Comparison of ENCODE assay signal across 20 mouse cellular contexts in the genomic region with DNA sequence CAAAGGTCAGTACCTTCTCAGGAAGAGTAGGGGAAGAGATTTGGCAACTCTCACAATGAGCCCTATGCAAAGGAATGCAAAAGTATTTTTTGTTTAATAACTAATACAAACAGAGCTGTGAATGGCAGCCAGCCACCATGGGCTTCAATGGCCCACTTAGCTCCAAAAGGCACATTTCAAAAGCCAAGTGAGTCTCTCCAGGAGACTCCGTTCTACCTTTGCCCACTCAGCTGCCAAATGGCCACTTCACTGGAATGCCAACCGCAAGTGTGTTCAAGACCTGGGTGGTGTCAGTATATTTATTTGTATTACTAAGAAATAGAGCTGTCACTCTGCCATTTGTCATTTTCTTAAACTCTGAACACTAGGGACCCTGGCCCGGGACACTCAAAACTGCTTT.
A peak's percentile ranks its signal among the peaks of the same experiment; 100 is the strongest.
DNase-seq lines count a peak whose midpoint lies in the region; ATAC-seq and TF ChIP-seq lines count a peak whose summit lies in the region.
"Had no signal": no experiment of that assay in that cellular context is flagged by ENCODE, and none has a peak within 500 bp of the region (broad histone marks: within the 10 kb centered on the region; RNA-seq: fewer than 3 reads in every experiment).

No protein-coding gene starts in this region.

- H3K27ac ChIP-seq in heart, embryonic 14.5 days (replicated peaks in 1 of 2; ENCODE audit: control insufficient read depth in 1 of 2, insufficient read depth in 1 of 2, low read depth in 2 of 2, low read length in 2 of 2) = peak overlapping the region; percentile 24 to 84; a peak in 3 of 4 replicates
- H3K27ac ChIP-seq in stomach, embryonic 16.5 days (ENCODE audit: low read length) = peak overlapping the region; percentile 10; the same call in 1 of the 2 replicates
- H3K27ac ChIP-seq in stomach, postnatal 0 days (replicated peaks) = no peak overlapping the region
- no peak overlapping the region for H3K27ac ChIP-seq in embryonic facial prominence, embryonic 10.5 days (replicated peaks)
- H3K27ac ChIP-seq: gastrocnemius, adult 2 months; hindbrain, embryonic 12.5 days; kidney, embryonic 15.5 days; limb, embryonic 13.5 days; liver, embryonic 15.5 days; neural tube, embryonic 13.5 days had no signal

- H3K36me3 ChIP-seq in heart, embryonic 14.5 days (ENCODE audit: control insufficient read depth, insufficient read depth, low read length) = no peaks in the 10 kb centered on the region
- H3K36me3 ChIP-seq in stomach, embryonic 16.5 days (ENCODE audit: control insufficient read depth, insufficient read depth, low read length) = no peaks in the 10 kb centered on the region
- no peaks in the 10 kb centered on the region for H3K36me3 ChIP-seq in stomach, postnatal 0 days (ENCODE audit: control insufficient read depth, insufficient read depth, low read length)
- no peaks in the 10 kb centered on the region for H3K36me3 ChIP-seq in embryonic facial prominence, embryonic 10.5 days (replicated peaks)
- H3K36me3 ChIP-seq: hindbrain, embryonic 12.5 days; kidney, embryonic 15.5 days; limb, embryonic 13.5 days; liver, embryonic 15.5 days; neural tube, embryonic 13.5 days had no signal

- H3K4me3 ChIP-seq in heart, embryonic 14.5 days (ENCODE audit: control insufficient read depth in 1 of 2, insufficient read depth in 1 of 2, low read depth in 1 of 2, low read length in 2 of 2) = no peak overlapping the region
- H3K4me3 ChIP-seq in stomach, embryonic 16.5 days (replicated peaks; ENCODE audit: low read length) = no peak overlapping the region
- no peak overlapping the region for H3K4me3 ChIP-seq in stomach, postnatal 0 days (ENCODE audit: low read depth, low read length)
- H3K4me3 ChIP-seq in embryonic facial prominence, embryonic 10.5 days = no peak overlapping the region
- H3K4me3 ChIP-seq: gastrocnemius, adult 2 months; hindbrain, embryonic 12.5 days; kidney, embryonic 15.5 days; limb, embryonic 13.5 days; liver, embryonic 15.5 days; megakaryocyte, embryonic 14.5 days; neural tube, embryonic 13.5 days had no signal

- TF ChIP-seq EP300 in stomach, postnatal 0 days (optimal IDR thresholded peaks at IDR 0.05) = no peak

- H3K4me1 ChIP-seq in heart, embryonic 14.5 days (ENCODE audit: control insufficient read depth in 2 of 2, insufficient read depth in 2 of 2, low read length in 2 of 2) = peaks cover 30 to 64% of the 10 kb centered on the region in 2 experiments
- H3K4me1 ChIP-seq in stomach, embryonic 16.5 days (ENCODE audit: control insufficient read depth, insufficient read depth, low read length) = no peaks in the 10 kb centered on the region; the same call in 1 of the 2 replicates
- no peaks in the 10 kb centered on the region for H3K4me1 ChIP-seq in stomach, postnatal 0 days (replicated peaks; ENCODE audit: control insufficient read depth, insufficient read depth)
- H3K4me1 ChIP-seq in embryonic facial prominence, embryonic 10.5 days = peaks cover 7% of the 10 kb centered on the region; the same call in 1 of the 2 replicates
- H3K4me1 ChIP-seq: hindbrain, embryonic 12.5 days; liver, embryonic 15.5 days; megakaryocyte, embryonic 14.5 days; neural tube, embryonic 13.5 days had no signal

- ATAC-seq in heart, embryonic 14.5 days (ENCODE audit: insufficient number of reproducible peaks, insufficient read depth, low FRiP score, low read depth) = no peak
- ATAC-seq in stomach, embryonic 16.5 days (ENCODE audit: insufficient read depth, low FRiP score) = no peak
- ATAC-seq in stomach, postnatal 0 days (ENCODE audit: low FRiP score, low TSS enrichment) = no peak

- H3K4me2 ChIP-seq in heart, embryonic 14.5 days (ENCODE audit: low read length) = no peak overlapping the region
- H3K4me2 ChIP-seq in stomach, embryonic 16.5 days (ENCODE audit: low read depth, low read length) = no peak overlapping the region
- no peak overlapping the region for H3K4me2 ChIP-seq in stomach, postnatal 0 days (replicated peaks; ENCODE audit: low read depth)
- H3K4me2 ChIP-seq: hindbrain, embryonic 12.5 days; kidney, embryonic 15.5 days; limb, embryonic 13.5 days; liver, embryonic 15.5 days; neural tube, embryonic 13.5 days had no signal

- H3K27me3 ChIP-seq in heart, embryonic 14.5 days (ENCODE audit: control insufficient read depth, insufficient read depth, low read length) = no peaks in the 10 kb centered on the region
- no peaks in the 10 kb centered on the region for H3K27me3 ChIP-seq in stomach, embryonic 16.5 days (ENCODE audit: control insufficient read depth, insufficient read depth, low read length)
- H3K27me3 ChIP-seq in stomach, postnatal 0 days (ENCODE audit: control insufficient read depth, insufficient read depth, low read length) = no peaks in the 10 kb centered on the region
- H3K27me3 ChIP-seq in embryonic facial prominence, embryonic 10.5 days (replicated peaks; ENCODE audit: low read depth, poor library complexity, severe bottlenecking) = no peaks in the 10 kb centered on the region
- H3K27me3 ChIP-seq: hindbrain, embryonic 12.5 days; kidney, embryonic 15.5 days; limb, embryonic 13.5 days; liver, embryonic 15.5 days; megakaryocyte, embryonic 14.5 days; neural tube, embryonic 13.5 days had no signal

- no peak overlapping the region for H3K9ac ChIP-seq in heart, embryonic 14.5 days (ENCODE audit: low read length)
- H3K9ac ChIP-seq in stomach, embryonic 16.5 days (ENCODE audit: low read length) = no peak overlapping the region
- no peak overlapping the region for H3K9ac ChIP-seq in stomach, postnatal 0 days (ENCODE audit: low read length)
- H3K9ac ChIP-seq: hindbrain, embryonic 12.5 days; kidney, embryonic 15.5 days; limb, embryonic 13.5 days; liver, embryonic 15.5 days; neural tube, embryonic 13.5 days had no signal

- 75% methylated on average over 3 of the region's 3 CpGs for WGBS in heart, embryonic 14.5 days
- WGBS in stomach, embryonic 16.5 days = 50% methylated on average over 3 of the region's 3 CpGs
- WGBS in stomach, postnatal 0 days = 46% methylated on average over 3 of the region's 3 CpGs
- WGBS in embryonic facial prominence, embryonic 10.5 days = 83% methylated on average over 3 of the region's 3 CpGs

- H3K9me3 ChIP-seq in heart, embryonic 14.5 days (ENCODE audit: control insufficient read depth, low read length) = no peaks in the 10 kb centered on the region
- no peaks in the 10 kb centered on the region for H3K9me3 ChIP-seq in stomach, embryonic 16.5 days (replicated peaks; ENCODE audit: control insufficient read depth, low read length)
- no peaks in the 10 kb centered on the region for H3K9me3 ChIP-seq in stomach, postnatal 0 days (ENCODE audit: control insufficient read depth, low read length)
- H3K9me3 ChIP-seq in embryonic facial prominence, embryonic 10.5 days = no peaks in the 10 kb centered on the region
- H3K9me3 ChIP-seq: hindbrain, embryonic 12.5 days; kidney, embryonic 15.5 days; limb, embryonic 13.5 days; liver, embryonic 15.5 days; neural tube, embryonic 13.5 days had no signal

- TF ChIP-seq CTCF in stomach, postnatal 0 days (IDR thresholded peaks at IDR 0.05; ENCODE audit: low read depth) = no peak

- no peak for DNase-seq in heart, adult 18-20 months
- no peak for DNase-seq in stomach, postnatal 0 days (ENCODE audit: low spot score)
- DNase-seq in lung, postnatal 10 days = peak; percentile 78
- no peak for DNase-seq in embryonic facial prominence, embryonic 10.5 days (ENCODE audit: low spot score)
- DNase-seq in layer of hippocampus, adult 11-12 months (ENCODE audit: low spot score) = no peak
- DNase-seq: adrenal gland, postnatal 36 days; B cell, adult 2 months; cerebellum, adult 11-12 months; gastrocnemius, adult 2 months; kidney, postnatal 4 days; midbrain, embryonic 14.5 days; thymus, postnatal 4 days had no signal

Comparison
In these comparisons a context has a peak if more than half of its experiments do, and no peak if none do; other contexts are left out.
1. H3K27ac ChIP-seq: peak in heart, embryonic 14.5 days (2 of 2) and stomach, embryonic 16.5 days (single experiment); none in stomach, postnatal 0 days (single experiment) and embryonic facial prominence, embryonic 10.5 days (single experiment).